Mouse (Mus musculus): ENCODE data around the gene Rpl27a.

GRCm38 (mm10) chr7:109566841-109567768 lies 48.2 kb downstream of the Rpl27a start:
- no peak for TF ChIP-seq CTCF (IDR thresholded peaks at IDR 0.05; ENCODE audit: control insufficient read depth, insufficient read depth, insufficient read length)
- TF ChIP-seq USF1 (IDR thresholded peaks at IDR 0.05; ENCODE audit: low read depth): no peak
- no peak for TF ChIP-seq MAX (IDR thresholded peaks at IDR 0.05)
